Mouse (Mus musculus) heart, postnatal 0 days (tissue): ENCODE measurements around the gene Vps39.

Experiments
- CTCF ChIP-seq: IDR thresholded peaks from 2 replicates; pipeline ENCODE4 v1.5.1; 2016; ENCODE audit warnings: antibody characterized with exemption, control low read depth, low read depth
- EP300 ChIP-seq: IDR thresholded peaks from 2 replicates; pipeline ENCODE4 v1.6.1; 2016; ENCODE audit warnings: antibody characterized with exemption, low read depth

DNA sequence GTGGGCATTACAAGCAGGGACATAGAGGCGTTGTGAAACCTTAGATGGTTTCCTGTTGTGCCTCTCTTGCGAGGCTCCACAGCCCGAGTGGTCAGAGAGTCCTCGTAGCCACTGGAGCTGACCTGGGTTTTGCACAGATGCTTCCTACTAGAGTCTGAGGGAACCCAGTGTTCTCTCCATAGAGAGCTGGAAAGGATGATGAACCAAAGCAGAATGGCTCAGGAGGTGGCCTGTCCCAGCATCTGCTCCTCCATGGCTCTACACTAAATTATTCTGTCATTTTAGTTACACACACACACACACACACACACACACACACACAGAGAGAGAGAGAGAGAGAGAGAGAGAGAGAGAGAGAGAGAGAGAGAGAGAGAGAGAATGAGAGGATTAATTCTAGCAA lies 67.3 kb downstream of the Vps39 start:
- TF ChIP-seq CTCF (no peak), EP300 (no peak)
